Mouse (Mus musculus): ENCODE data around the gene Clasp1.

Gene Clasp1

DNA sequence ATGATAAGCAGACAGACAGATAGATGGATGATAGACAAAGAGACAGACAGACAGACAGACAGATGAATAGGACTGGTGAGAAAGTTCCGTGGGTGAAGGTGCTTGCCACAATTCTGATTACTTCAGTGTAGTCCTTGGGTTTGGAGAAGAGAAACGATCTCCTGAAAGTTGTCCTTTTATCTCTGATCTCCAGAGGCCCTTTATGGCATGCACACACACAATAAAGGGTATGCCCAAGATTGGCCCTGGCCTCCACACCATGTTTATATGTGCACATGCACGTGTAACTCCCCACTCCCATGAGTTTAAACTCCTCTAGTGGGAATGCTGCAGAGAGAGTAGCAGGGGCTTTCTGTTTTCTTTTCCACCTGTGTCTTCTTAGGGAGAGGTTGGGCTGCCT lies 14.6 kb downstream of the Clasp1 start:
- DNase-seq: no peak

- no peak for DNase-seq
These were observed 18.9 kb downstream of the Clasp1 start for GRCm38 (mm10) chr1:118407586-118408250.

GRCm38 (mm10) chr1:118409249-118409648 lies 20.4 kb downstream of the Clasp1 start:
- no peak for DNase-seq

DNA sequence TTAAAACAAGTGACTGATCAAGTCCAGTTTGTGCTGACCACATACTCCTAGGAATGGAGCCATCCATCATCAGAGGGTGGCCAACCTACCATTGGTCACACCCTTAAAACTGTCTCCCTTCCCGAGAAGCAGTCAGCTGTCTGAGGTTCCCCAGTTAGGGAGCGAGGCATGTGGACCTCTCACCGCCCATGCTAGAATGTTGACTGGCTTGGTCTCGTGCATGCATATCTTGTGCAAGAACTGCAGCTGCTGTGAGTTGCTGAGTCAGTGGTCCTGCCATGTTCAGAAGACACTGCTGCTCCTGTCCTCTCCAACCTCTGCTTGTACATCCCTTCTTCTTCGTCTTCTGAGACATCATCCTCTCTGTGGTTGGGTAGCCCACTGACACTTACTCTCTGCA lies 22.0 kb downstream of the Clasp1 start:
- no peak for DNase-seq

DNA sequence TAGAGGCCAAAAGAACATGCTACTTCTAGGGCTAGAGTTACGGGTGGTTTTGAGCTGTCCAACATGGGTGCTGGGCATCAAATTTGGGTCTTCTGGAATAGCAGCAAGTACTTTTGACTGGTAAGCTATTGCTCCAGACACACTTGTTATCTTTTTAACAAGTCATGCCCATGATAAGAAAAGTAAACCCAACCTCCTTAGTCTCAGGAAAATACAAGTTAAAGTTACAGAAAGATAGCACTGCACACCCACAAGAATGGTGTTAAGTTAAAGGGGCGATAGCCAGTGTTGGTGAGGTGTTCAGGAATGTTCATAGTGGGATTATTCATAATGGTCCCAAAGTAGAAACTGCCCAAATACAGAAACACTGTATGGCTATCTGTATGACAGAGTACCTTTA lies 24.3 kb downstream of the Clasp1 start:
- DNase-seq: no peak

- no peak for DNase-seq
These were observed 28.3 kb downstream of the Clasp1 start for GRCm38 (mm10) chr1:118417047-118417730.

DNA sequence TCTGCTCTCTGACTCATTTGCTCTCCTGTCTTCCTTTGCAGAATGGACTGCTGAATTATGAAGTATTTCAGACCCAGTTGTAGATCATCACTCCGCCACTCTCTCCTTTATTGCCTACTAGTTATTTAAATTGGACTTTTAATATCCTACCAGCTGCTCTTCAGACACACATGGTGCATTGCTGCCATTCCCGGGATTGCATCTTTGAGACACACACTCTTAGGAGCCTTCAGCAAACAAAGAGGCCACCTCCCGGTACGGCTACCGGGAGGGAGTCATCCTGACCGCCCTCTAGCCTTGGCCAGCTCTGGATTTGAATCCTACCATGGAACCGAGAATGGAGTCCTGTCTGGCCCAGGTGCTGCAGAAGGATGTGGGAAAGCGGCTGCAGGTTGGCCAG lies 30.5 kb downstream of the Clasp1 start:
- DNase-seq: no peak

DNA sequence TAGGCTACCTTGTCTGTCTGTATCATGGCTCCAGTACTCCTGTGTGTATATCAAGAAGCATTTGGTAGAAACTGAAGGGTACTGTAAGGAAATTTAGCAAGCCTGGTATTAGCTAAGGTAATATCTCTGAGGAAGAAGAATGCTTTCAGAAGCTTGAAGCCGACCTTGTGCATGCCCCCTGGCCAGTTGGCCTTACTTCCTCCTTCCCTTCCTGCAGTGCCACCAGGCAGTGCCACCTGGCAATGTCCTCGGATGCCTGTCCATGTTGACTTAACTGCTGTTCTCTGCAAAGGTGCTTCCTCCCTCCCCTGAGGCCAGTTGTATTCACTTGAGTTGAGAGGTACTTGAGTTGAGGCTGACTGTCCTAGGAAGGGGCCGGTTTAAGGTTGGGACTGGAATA lies 32.3 kb downstream of the Clasp1 start:
- DNase-seq: peak in 1 of 2 experiments; percentile 22

GRCm38 (mm10) chr1:118422812-118423211 lies 34.0 kb downstream of the Clasp1 start:
- DNase-seq: no peak

GRCm38 (mm10) chr1:118425982-118426381 lies 37.1 kb downstream of the Clasp1 start:
- DNase-seq: no peak

GRCm38 (mm10) chr1:118428354-118429084 lies 39.7 kb downstream of the Clasp1 start:
- DNase-seq: no peak

DNA sequence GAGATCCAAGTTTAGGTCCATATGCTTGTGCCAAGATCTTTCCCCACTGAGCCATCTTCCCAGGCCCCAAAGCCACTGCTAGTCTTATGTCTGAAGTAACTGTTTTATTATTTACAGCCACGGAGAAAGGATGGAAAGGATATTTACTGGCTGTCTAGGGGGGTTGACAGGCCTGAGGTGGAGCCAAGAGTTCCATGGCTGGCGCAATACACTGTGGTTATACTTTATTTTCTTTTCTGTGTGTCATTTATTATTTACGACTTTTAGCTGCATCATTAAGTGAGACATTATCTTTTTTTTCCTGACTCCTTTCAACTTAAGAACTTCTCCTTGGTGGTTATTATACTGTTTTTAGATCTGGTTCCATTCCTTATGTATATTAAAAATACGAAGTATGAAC lies 42.7 kb downstream of the Clasp1 start:
- DNase-seq: no peak

- no peak for DNase-seq
These were observed 46.2 kb downstream of the Clasp1 start for GRCm38 (mm10) chr1:118435001-118435473.

- DNase-seq: peak; percentile 61 to 69
These were observed 49.0 kb downstream of the Clasp1 start for GRCm38 (mm10) chr1:118437856-118438255.

- DNase-seq: no peak
These were observed 49.5 kb downstream of the Clasp1 start for GRCm38 (mm10) chr1:118438332-118438731.

DNA sequence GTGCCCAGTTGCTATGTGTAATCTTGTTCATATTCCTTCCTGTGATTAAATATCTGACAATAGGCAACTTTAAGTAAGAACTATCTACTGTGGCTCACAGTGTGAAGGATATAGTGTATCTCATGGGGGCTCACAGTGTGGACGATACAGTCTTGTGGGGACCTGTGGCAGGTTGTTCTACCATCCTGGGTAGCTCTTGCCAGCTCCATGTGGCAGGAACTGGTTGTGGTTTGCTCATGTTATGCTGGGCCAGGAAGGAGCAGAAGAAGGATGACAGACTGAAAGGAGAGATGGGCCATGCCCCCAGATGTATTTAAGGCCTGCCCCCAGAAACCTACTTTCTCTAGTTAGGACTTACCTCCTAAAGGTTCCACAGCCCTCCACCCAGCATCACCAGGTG lies 51.7 kb downstream of the Clasp1 start:
- DNase-seq: no peak

DNA sequence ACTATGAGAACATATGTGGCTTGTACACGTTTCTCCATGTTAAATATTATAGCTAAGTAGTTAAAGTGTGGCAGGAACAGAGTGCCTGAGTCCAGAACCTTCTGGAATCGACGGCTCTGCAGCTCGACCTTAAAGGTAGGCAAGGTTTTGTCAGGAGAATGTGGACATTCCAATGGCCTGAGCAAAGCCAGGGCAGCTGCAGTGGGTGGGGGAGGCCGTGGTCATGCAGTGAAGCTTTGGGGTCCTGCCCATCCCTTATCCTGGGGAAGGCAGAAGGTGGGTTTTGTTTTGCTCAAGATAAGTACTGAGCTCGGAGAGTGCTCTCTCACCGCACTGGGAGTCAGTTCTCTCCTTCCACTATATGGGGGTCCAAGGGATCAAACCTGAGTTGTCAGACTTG lies 55.6 kb downstream of the Clasp1 start:
- no peak for DNase-seq

GRCm38 (mm10) chr1:118444988-118445387 lies 56.1 kb downstream of the Clasp1 start:
- no peak for DNase-seq

DNA sequence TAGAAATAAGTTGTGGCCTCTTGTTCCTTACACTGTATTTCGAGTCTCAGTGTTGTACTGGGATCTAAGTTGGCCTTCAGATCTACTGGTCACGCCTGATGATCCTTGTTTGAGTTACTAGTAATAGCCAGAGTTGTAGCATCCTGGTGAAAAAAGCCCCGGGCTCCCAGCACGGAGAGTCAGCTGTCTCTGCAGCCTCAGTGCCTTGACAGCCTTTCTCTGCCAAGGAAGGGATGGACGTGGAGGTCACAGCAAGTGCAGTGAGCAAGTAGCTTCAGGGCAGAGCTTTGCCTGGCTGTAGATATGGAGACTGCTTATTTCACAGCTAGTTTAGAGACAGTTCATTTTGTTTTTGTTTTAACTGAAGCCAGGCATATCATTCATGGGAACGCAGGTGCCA lies 56.6 kb downstream of the Clasp1 start:
- DNase-seq: peak in 1 of 2 experiments; percentile 32

DNA sequence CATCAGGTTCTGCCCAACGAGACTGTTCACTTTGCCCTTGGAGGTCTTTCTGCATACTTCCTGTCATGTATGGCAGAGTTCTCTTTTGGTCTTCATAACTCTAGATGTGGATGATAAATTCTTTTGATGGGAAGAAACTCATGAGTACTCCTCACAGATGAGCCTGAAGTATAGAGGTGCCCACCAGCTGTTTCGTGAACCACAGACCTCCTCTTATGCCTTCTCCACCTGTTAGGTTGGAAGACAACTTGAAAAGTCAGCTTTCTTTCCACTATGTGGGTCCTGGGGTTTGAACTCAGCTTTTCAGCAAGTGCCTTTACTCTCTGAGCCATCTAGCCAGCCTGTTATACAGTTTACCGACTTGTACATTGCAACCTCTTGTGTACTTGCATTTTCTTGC lies 57.1 kb downstream of the Clasp1 start:
- no peak for DNase-seq

GRCm38 (mm10) chr1:118447131-118447530 lies 58.3 kb downstream of the Clasp1 start:
- no peak for DNase-seq

- DNase-seq: no peak
These were observed 59.4 kb downstream of the Clasp1 start for GRCm38 (mm10) chr1:118448214-118448613.

GRCm38 (mm10) chr1:118450891-118451450 lies 62.1 kb downstream of the Clasp1 start:
- peak; percentile 78 to 80 for DNase-seq
